Mouse (Mus musculus) megakaryocyte, embryonic 14.5 days (primary cell): Measurements from ENCODE around the gene Jmjd1c.

Experiments
- FLI1 ChIP-seq: IDR thresholded peaks from 2 replicates; pipeline ENCODE4 v1.6.1; 2012; ENCODE audit warnings: low read length, inconsistent platforms, mixed read lengths
- GATA1 ChIP-seq: IDR thresholded peaks from 3 replicates; pipeline ENCODE4 v1.6.1; 2012; ENCODE audit warnings: mixed read lengths, low read length, inconsistent platforms, borderline replicate concordance

DNA sequence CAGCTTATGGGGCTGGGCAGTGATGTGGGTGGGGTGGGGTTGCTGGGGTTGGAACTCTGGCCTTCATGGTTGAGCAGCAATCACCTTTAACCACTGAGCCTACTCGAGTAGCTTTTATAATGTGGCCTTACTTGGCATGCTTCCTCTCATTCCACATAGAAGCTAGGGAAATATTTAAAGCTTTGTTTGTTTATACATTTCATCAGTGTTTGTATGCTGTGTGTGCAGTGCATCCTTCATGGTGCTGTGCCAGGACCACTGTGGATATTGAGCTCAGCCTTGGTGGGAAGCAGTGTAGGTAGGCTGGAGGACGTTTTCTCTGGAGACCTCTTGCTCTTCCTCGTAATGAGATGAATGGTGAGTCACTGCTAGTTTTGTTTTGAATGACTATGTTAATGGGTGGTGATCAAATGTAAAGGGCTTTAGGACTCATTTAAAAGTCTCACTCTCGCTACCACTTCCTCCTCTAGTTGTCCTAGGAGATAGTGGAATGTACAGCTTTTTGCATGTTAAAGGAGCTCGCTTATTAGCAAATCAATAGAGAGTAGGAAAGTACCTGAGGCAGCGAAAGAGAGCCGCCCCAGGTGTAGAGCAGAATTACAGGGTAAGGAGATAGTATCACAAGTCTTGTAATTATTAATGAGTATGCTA, 4.2 kb downstream of the Jmjd1c start:
- TF ChIP-seq FLI1 (no peak), GATA1 (no peak)
